Mouse (Mus musculus) brain, embryonic 14.5 days (tissue): ENCODE results near the gene Ccl9. TPM values are rescaled to one million over a fixed set of nuclear protein-coding genes. Genes with fewer than 3 reads are reported as not detected.

Experiments
- DNase-seq: peaks from one replicate; pipeline ENCODE4 v3.0.0-alpha.2; 2011; ENCODE audit warnings: low read depth
- CTCF ChIP-seq: fragments of 200-500 bp; IDR thresholded peaks from 2 replicates; pipeline ENCODE4 v1.5.1; 2012; ENCODE audit warnings: inconsistent platforms, mild to moderate bottlenecking, moderate library complexity, borderline replicate concordance; ENCODE audit not compliant: insufficient read depth, insufficient read length; ENCODE audit errors: extremely low read depth
- POLR2A ChIP-seq: fragments of 200-500 bp; IDR thresholded peaks from 2 replicates; pipeline ENCODE4 v1.6.1; 2012; ENCODE audit warnings: mild to moderate bottlenecking, inconsistent platforms, borderline replicate concordance; ENCODE audit not compliant: poor library complexity, insufficient read depth, insufficient read length, severe bottlenecking; ENCODE audit errors: extremely low read depth
- polyA plus RNA-seq: library from polyadenylated mRNA; depleted of rRNA; stranded (reverse); fragments of >200 nt; gene quantifications from 2 replicates; pipeline ENCODE4 v1.2.3, GENCODE M21; 2012; rRNA removed

The Ccl9 gene
- 0.83 and 1.00 TPM in 2 replicates for polyA plus RNA-seq

- peak; percentile 10 for DNase-seq
- no peak for TF ChIP-seq POLR2A
Measured at GRCm38 (mm10) chr11:83578186-83578760, at the start of gene Ccl9. TSS of gene Ccl9 (minus strand) at chr11:83578636.

GRCm38 (mm10) chr11:83623586-83623985 lies 45.1 kb upstream of the Ccl9 start:
- no peak for DNase-seq
- TF ChIP-seq CTCF (no peak), POLR2A (no peak)

DNA sequence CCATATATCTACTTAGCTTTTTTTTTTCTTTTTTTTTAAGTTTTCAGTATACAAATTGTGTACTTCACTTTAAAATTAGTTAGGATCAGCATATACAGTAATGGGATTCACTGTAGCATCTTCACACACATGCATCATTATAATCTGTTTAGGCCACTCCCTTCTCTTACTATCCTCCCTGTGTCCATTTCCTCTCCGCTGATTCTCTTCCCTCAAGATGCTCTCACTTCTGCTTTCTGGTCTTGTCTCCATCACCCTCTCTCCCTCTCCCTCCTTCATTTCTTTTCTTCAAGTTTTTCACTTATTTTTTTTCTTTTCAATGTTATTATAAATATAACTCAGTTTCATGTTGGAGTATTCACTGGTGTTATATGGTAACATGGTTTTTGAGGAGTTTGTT lies 40.6 kb upstream of the Ccl9 start:
- TF ChIP-seq POLR2A (no peak), CTCF (no peak)
- no peak for DNase-seq

GRCm38 (mm10) chr11:83618238-83618637 lies 39.8 kb upstream of the Ccl9 start:
- no peak for DNase-seq
- TF ChIP-seq CTCF = no peak
- TF ChIP-seq POLR2A = no peak

DNA sequence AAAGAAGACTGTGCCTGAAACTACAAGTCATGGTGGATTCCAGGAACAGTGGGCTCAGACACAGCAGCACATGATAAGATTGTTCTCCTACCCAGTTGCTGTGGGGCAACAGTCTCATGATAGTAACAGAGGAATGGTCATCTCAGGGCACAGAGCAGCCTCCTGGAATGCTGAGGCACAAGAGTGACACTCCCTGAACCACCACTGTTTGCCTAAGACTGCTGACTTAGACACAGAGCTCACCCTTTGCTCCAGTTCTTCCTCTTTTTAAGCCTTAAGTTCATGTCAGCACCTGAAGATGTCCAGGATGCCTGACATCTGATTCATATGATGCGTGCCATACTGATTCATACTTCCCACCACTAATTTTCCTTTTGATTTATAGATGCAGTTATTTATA lies 38.1 kb upstream of the Ccl9 start:
- TF ChIP-seq POLR2A = no peak
- TF ChIP-seq CTCF = no peak
- DNase-seq = no peak

- DNase-seq = no peak
- TF ChIP-seq POLR2A (no peak), CTCF (no peak)
Measured at GRCm38 (mm10) chr11:83610900-83611299, 32.5 kb upstream of the Ccl9 start.

DNA sequence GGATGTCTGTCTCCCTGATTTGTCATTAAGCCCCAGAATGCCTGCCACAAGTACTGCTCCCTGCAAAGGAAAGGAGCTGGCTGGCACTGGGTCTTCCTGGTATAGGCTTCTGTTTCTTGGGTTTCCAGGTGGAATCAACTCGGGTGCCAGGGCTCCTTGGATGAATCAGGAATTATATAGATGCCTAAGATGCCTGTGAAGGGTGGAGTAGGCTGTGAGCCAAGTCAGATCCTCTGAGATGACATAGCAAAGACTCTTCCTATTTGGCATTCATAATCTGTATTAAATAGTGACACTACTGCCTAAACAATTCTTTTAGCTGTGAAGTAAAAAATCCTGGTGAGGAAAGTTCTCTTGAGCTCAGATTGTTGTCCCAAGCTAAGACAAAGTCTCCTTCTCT lies 28.0 kb upstream of the Ccl9 start:
- DNase-seq = no peak

DNA sequence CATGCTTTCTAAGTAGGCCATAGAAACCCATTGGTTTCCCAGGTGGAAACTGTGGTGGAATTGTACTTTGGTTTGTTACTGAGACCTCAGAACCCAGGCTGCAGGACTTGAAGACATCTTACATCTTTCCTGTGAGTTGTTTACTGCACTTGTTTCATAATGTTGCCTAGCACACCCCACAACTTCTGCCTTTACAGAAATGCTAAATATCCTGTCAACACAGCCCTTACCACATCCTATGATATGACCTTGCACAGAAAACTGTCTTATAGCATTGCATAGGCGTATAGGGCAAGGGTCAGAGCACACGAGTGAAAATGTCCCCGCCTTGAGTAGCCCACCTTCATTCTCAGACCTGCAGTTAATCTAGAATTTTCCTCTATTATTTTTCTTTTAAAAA lies 27.1 kb upstream of the Ccl9 start:
- DNase-seq = no peak
- TF ChIP-seq POLR2A (no peak), CTCF (no peak)

More for the DNA sequence above, 28.0 kb upstream of the Ccl9 start:
- TF ChIP-seq CTCF = no peak
- no peak for TF ChIP-seq POLR2A

DNA sequence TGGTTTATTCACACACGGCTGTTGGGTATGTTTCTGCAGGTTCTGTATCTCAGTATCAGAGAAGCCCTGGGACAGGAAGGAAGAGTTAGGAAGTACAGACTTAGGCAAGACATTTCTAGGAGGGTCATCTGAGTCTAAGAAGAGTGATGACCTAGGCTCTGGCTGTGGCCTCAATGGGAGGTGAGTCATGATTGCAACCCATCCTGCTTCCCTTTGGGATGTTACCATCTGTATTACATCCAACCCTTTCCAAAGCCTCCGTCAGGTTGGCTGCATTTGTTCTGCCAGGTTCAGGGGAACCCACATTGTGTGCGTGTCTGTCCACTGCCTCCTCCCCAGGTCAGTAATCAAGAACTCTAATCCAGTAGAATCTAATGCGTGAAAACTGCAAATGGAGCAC lies 26.3 kb upstream of the Ccl9 start:
- TF ChIP-seq CTCF (no peak), POLR2A (no peak)
- no peak for DNase-seq

- no peak for TF ChIP-seq POLR2A
- TF ChIP-seq CTCF = no peak
Measured at GRCm38 (mm10) chr11:83603399-83603798, 25.0 kb upstream of the Ccl9 start.

GRCm38 (mm10) chr11:83600576-83600975 lies 22.1 kb upstream of the Ccl9 start:
- TF ChIP-seq POLR2A (no peak), CTCF (no peak)
- no peak for DNase-seq

More at GRCm38 (mm10) chr11:83603399-83603798, 25.0 kb upstream of the Ccl9 start:
- DNase-seq = no peak

- DNase-seq = no peak
- no peak for TF ChIP-seq POLR2A
- TF ChIP-seq CTCF = no peak
Measured at GRCm38 (mm10) chr11:83598991-83599390, 20.6 kb upstream of the Ccl9 start.

GRCm38 (mm10) chr11:83598207-83598837 lies 19.9 kb upstream of the Ccl9 start:
- TF ChIP-seq CTCF = no peak
- TF ChIP-seq POLR2A = no peak
- no peak for DNase-seq

DNA sequence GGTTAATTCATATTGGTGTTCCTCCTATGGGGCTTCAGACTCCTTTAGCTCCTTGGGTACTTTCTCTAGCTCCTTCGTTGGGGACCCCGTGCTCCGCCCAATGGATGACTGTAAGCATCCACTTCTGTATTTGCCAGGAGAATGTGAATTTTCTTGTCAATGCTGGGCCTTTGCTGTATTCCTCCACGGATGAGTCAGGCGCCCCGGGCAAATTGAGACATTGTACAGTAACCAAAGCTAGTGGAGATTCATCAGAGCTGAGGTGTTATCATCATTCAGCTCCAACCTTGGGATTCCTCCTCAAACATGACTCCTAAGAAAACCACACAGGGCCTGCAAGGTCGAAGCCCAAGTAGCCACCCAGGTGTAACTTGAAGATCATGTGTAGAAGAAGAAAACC lies 19.4 kb upstream of the Ccl9 start:
- TF ChIP-seq CTCF (no peak), POLR2A (no peak)
- no peak for DNase-seq
